Mouse (Mus musculus) forebrain, embryonic 16.5 days (tissue): Measurements from ENCODE around the gene Dapk1. TPM values are rescaled to one million over a fixed set of nuclear protein-coding genes. Genes with fewer than 3 reads are reported as not detected.

Source experiments
- ATAC-seq: fragments of 200-750 bp; cut with Nextera tagmentation; 2 replicates; pipeline ENCODE4 v1.8.0; 2017; ENCODE audit warnings: mild to moderate bottlenecking, moderate library complexity
- H3K27ac ChIP-seq: fragments of 300-500 bp; sonication (generic); 2 replicates; pipeline ENCODE4 v1.5.1; 2014; ENCODE audit warnings: low read length, control low read depth
- H3K27me3 ChIP-seq: fragments of 300-500 bp; sonication (generic); replicated peaks from 2 replicates; pipeline ENCODE4 v1.6.1; 2014; ENCODE audit warnings: low read length; ENCODE audit not compliant: control insufficient read depth, insufficient read depth
- H3K36me3 ChIP-seq: fragments of 300-500 bp; sonication (generic); 2 replicates; pipeline ENCODE4 v1.6.1; 2014; ENCODE audit not compliant: control insufficient read depth, insufficient read depth
- H3K4me1 ChIP-seq: fragments of 300-500 bp; sonication (generic); replicated peaks from 2 replicates; pipeline ENCODE4 v1.6.1; 2014; ENCODE audit warnings: low read length; ENCODE audit not compliant: control insufficient read depth, insufficient read depth
- H3K4me2 ChIP-seq: fragments of 300-500 bp; sonication (generic); 2 replicates; pipeline ENCODE4 v1.6.1; 2014; ENCODE audit warnings: mild to moderate bottlenecking, low read length, control low read depth
- H3K4me3 ChIP-seq: fragments of 300-500 bp; sonication (generic); replicated peaks from 2 replicates; pipeline ENCODE4 v1.5.1; 2014; ENCODE audit warnings: mild to moderate bottlenecking, low read length, control low read depth
- H3K9ac ChIP-seq: fragments of 300-500 bp; sonication (generic); replicated peaks from 2 replicates; pipeline ENCODE4 v1.6.1; 2014; ENCODE audit warnings: low read depth, low read length, control low read depth
- H3K9me3 ChIP-seq: fragments of 300-500 bp; sonication (generic); 2 replicates; pipeline ENCODE4 v1.6.1; 2016; ENCODE audit warnings: low read length; ENCODE audit not compliant: control insufficient read depth
- WGBS: fragments of 180-500 bp; shearing (Covaris S2); extraction: QIAGEN DNeasy Blood & Tissue Kit; methylation state at CpG from one replicate; pipeline ENCODE4 v1.1.7; 2014; 5-methylcytosine and 5-hydroxymethylcytosine counted together
- polyA plus RNA-seq: library from polyadenylated mRNA; unstranded; fragments of >200 nt; fragmentation: Nextera tagmentation; extraction: Ambion mirVana; gene quantifications from 2 replicates; pipeline ENCODE4 v1.2.1, GENCODE M21; 2015

Gene Dapk1
- polyA plus RNA-seq, 1 experiment from 2014 or later = 59.8 TPM

GRCm38 (mm10) chr13:60687891-60688290, 86.1 kb downstream of the Dapk1 start:
- 79% methylated on average over 7 of the region's 7 CpGs for WGBS
- no peak overlapping the region for H3K27ac ChIP-seq
- ATAC-seq = no peak
- H3K9ac ChIP-seq = no peak overlapping the region
- H3K4me1 ChIP-seq = peaks cover 46% of the 10 kb centered on the region
- H3K36me3 ChIP-seq = no peaks in the 10 kb centered on the region
- H3K9me3 ChIP-seq = no peaks in the 10 kb centered on the region
- no peaks in the 10 kb centered on the region for H3K27me3 ChIP-seq
- H3K4me3 ChIP-seq = no peak overlapping the region
- no peak overlapping the region for H3K4me2 ChIP-seq

- H3K27ac ChIP-seq = no peak overlapping the region
- peaks cover 37% of the 10 kb centered on the region for H3K4me1 ChIP-seq
- no peaks in the 10 kb centered on the region for H3K36me3 ChIP-seq
- no peak overlapping the region for H3K4me2 ChIP-seq
- no peak for ATAC-seq
- H3K9ac ChIP-seq = no peak overlapping the region
- no peaks in the 10 kb centered on the region for H3K27me3 ChIP-seq
- no peak overlapping the region for H3K4me3 ChIP-seq
- H3K9me3 ChIP-seq = no peaks in the 10 kb centered on the region
- 89% methylated on average over 2 of the region's 2 CpGs for WGBS
These were observed 89.2 kb downstream of the Dapk1 start for GRCm38 (mm10) chr13:60690921-60691320.

- H3K4me1 ChIP-seq = peaks cover 38% of the 10 kb centered on the region
- 99% methylated on average over 3 of the region's 3 CpGs for WGBS
- no peaks in the 10 kb centered on the region for H3K36me3 ChIP-seq
- no peak overlapping the region for H3K27ac ChIP-seq
- no peak overlapping the region for H3K4me2 ChIP-seq
- no peak for ATAC-seq
- no peak overlapping the region for H3K4me3 ChIP-seq
- H3K9me3 ChIP-seq = no peaks in the 10 kb centered on the region
- H3K9ac ChIP-seq = no peak overlapping the region
- no peaks in the 10 kb centered on the region for H3K27me3 ChIP-seq
These were observed 90.2 kb downstream of the Dapk1 start for GRCm38 (mm10) chr13:60691940-60692339.

- H3K27me3 ChIP-seq = no peaks in the 10 kb centered on the region
- H3K4me1 ChIP-seq = peaks cover 30% of the 10 kb centered on the region
- 82% methylated on average over 10 of the region's 10 CpGs for WGBS
- H3K27ac ChIP-seq = no peak overlapping the region
- no peak overlapping the region for H3K4me2 ChIP-seq
- peaks cover 9% of the 10 kb centered on the region; the same call in 1 of the 2 replicates for H3K36me3 ChIP-seq
- no peaks in the 10 kb centered on the region for H3K9me3 ChIP-seq
- H3K9ac ChIP-seq = no peak overlapping the region
- no peak overlapping the region for H3K4me3 ChIP-seq
- ATAC-seq = no peak
These were observed 93.6 kb downstream of the Dapk1 start for GRCm38 (mm10) chr13:60695186-60695980.

GRCm38 (mm10) chr13:60696323-60696722, 94.6 kb downstream of the Dapk1 start:
- Histone ChIP-seq H3K36me3 (peaks cover 9% of the 10 kb centered on the region; the same call in 1 of the 2 replicates), H3K4me3 (no peak overlapping the region), H3K9ac (no peak overlapping the region; the same call in 1 of the 2 replicates), H3K4me1 (peaks cover 30% of the 10 kb centered on the region), H3K27me3 (no peaks in the 10 kb centered on the region), H3K9me3 (no peaks in the 10 kb centered on the region), H3K27ac (peak overlapping the region; percentile 78), H3K4me2 (no peak overlapping the region)
- peak; percentile 51 for ATAC-seq
- WGBS = 78% methylated on average over 14 of the region's 14 CpGs

- peak; percentile 81 for ATAC-seq
- H3K4me1 ChIP-seq = peaks cover 30% of the 10 kb centered on the region
- no peak overlapping the region for H3K4me2 ChIP-seq
- 40% methylated on average over 8 of the region's 8 CpGs for WGBS
- peak overlapping the region; percentile 78 for H3K27ac ChIP-seq
- H3K27me3 ChIP-seq = no peaks in the 10 kb centered on the region
- peaks cover 12% of the 10 kb centered on the region; the same call in 1 of the 2 replicates for H3K36me3 ChIP-seq
- H3K9ac ChIP-seq = no peak overlapping the region; the same call in 1 of the 2 replicates
- no peaks in the 10 kb centered on the region for H3K9me3 ChIP-seq
- no peak overlapping the region for H3K4me3 ChIP-seq
These were observed 95.0 kb downstream of the Dapk1 start for GRCm38 (mm10) chr13:60696741-60697140.

GRCm38 (mm10) chr13:60698021-60698420, 96.3 kb downstream of the Dapk1 start:
- H3K4me1 ChIP-seq = peaks cover 30% of the 10 kb centered on the region
- H3K27ac ChIP-seq = no peak overlapping the region
- no peaks in the 10 kb centered on the region for H3K9me3 ChIP-seq
- peaks cover 12% of the 10 kb centered on the region; the same call in 1 of the 2 replicates for H3K36me3 ChIP-seq
- H3K27me3 ChIP-seq = no peaks in the 10 kb centered on the region
- H3K9ac ChIP-seq = no peak overlapping the region
- no peak overlapping the region for H3K4me2 ChIP-seq
- H3K4me3 ChIP-seq = no peak overlapping the region
- WGBS = 86% methylated on average over 2 of the region's 2 CpGs
- no peak for ATAC-seq

GRCm38 (mm10) chr13:60701671-60702171, 100.0 kb downstream of the Dapk1 start:
- H3K4me1 ChIP-seq = peaks cover 7% of the 10 kb centered on the region
- WGBS = 84% methylated on average over 12 of the region's 12 CpGs
- H3K4me3 ChIP-seq = no peak overlapping the region
- no peak overlapping the region for H3K27ac ChIP-seq
- H3K27me3 ChIP-seq = no peaks in the 10 kb centered on the region
- no peak overlapping the region for H3K4me2 ChIP-seq
- H3K36me3 ChIP-seq = peaks cover 12% of the 10 kb centered on the region; the same call in 1 of the 2 replicates
- no peak overlapping the region for H3K9ac ChIP-seq
- no peak for ATAC-seq
- H3K9me3 ChIP-seq = no peaks in the 10 kb centered on the region

- Histone ChIP-seq H3K36me3 (no peaks in the 10 kb centered on the region), H3K4me3 (no peak overlapping the region), H3K27me3 (no peaks in the 10 kb centered on the region), H3K27ac (peak overlapping the region; percentile 20; the same call in 1 of the 2 replicates), H3K4me2 (no peak overlapping the region), H3K4me1 (peaks cover 32% of the 10 kb centered on the region), H3K9ac (no peak overlapping the region), H3K9me3 (no peaks in the 10 kb centered on the region)
- 42% methylated on average over 16 of the region's 16 CpGs for WGBS
- ATAC-seq = peak; percentile 60
These were observed 106.1 kb downstream of the Dapk1 start for GRCm38 (mm10) chr13:60707541-60708468.
